Mouse (Mus musculus) megakaryocyte, adult 5-6 weeks (primary cell): Measurements from ENCODE around the gene Pi16. TPM values are rescaled to one million over a fixed set of nuclear protein-coding genes. Genes with fewer than 3 reads are reported as not detected.

ENCODE experiments used
- ATAC-seq: 2 replicates; pipeline ENCODE4 v1.8.0; 2016; ENCODE audit warnings: mild to moderate bottlenecking, inconsistent platforms; ENCODE audit not compliant: poor library complexity, severe bottlenecking
- total RNA-seq, 2 experiments: library from RNA; stranded (forward) in 1 of 2; stranded (reverse) in 1 of 2; fragments of 153-499, 151-499 nt in 1 of 2; fragments of 221-1000, 200-1000 nt in 1 of 2; gene quantifications; 2 replicates each; pipeline versions ENCODE4 v1.2.3 to v1.2.4; 2015 to 2017

Pi16 gene
- total RNA-seq, 2 experiments from 2014 or later: 32.6 to 59.2 TPM

DNA sequence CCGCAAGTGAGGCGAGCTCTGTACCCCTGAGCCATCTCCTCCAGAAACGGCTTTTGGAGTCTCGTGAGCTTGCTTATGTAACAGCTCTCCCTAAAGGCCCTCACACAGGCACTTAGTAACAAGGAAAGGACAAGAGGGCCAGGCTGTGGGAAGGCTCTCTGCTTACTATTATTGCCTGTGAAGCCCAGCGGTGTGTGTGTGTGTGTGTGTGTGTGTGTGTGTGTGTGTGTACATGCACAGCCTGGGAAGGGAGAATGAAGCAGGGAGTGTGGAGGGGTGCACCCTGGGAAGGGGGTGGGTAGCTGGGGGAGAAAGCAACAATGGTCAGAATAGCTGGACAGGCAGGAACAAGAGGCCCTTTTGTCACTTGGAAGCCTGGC lies 38.0 kb downstream of the Pi16 start:
- no peak for ATAC-seq

- no peak for ATAC-seq
These were observed 38.5 kb downstream of the Pi16 start for GRCm38 (mm10) chr17:29355841-29356478.

GRCm38 (mm10) chr17:29356479-29356856 lies 39.0 kb downstream of the Pi16 start:
- ATAC-seq: no peak

DNA sequence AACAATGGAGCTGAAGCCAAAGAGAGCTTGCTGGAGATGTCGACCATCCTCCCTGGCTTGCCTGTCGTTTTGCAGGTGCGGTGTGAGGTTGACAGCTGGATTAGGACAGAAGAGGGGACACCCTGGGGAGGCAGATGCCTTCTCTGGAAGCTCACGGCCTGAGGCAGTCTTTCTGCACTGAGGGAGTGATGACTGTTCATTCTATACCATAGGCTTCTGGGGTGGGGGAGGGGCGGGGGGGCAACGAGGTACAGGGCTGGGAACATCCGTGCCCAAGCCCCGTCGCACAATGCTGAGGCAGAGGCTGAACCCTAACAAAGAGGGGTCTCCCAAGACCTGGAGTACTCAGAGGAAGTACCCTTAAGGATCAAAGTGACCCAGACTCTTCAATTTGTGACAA lies 39.4 kb downstream of the Pi16 start:
- no peak for ATAC-seq

DNA sequence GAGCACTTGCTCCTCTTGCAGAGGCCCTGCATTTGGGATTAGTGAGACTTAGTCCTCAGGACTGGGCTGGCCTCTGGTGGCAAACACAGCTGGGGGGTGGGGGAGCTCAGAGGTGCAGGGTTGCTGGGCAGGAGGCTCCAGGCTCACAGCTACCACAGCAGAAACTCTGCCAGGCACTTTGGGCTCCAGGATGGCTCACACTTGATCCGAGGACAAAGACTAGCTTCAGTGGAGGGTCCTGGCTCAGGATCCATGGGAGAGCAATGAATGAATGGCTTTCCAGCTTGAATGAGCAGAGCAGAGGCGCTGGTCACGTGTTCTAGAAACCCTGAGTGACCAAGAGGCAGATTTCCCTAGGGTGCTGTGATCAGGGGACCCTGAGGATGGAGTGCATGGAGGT lies 41.4 kb downstream of the Pi16 start:
- no peak for ATAC-seq

DNA sequence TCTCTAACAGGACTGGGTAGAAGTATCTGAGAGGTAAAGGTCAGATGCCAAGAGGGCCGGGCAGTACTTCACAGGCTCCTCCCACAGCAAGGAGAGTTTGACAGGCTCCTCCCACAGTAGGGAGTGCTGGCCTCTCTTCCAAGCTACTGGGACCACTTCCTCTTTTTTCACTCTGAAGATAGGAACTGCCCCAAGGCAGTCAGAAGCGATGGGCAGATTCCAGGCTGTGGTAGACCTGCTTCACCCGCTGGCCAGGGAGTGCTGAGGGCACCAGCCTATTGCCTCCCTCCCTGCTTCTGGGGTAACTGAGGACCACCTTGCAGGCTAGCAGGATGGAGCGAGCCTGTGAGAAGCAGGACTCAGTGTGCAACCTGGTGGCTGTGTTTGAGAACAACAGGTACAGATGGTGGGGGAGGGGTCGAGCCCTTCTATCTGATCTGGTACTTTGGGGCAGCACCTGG lies 43.3 kb downstream of the Pi16 start, which contains the start of gene Fgd2:
Gene Fgd2 (plus strand): TSS at position 154 of the 461 bp plus-strand sequence.
- ATAC-seq: peak; percentile 93

- peak; percentile 60 for ATAC-seq
These were observed 44.7 kb downstream of the Pi16 start for GRCm38 (mm10) chr17:29361982-29362691.

- ATAC-seq: no peak
These were observed 45.6 kb downstream of the Pi16 start for GRCm38 (mm10) chr17:29363109-29363508.

DNA sequence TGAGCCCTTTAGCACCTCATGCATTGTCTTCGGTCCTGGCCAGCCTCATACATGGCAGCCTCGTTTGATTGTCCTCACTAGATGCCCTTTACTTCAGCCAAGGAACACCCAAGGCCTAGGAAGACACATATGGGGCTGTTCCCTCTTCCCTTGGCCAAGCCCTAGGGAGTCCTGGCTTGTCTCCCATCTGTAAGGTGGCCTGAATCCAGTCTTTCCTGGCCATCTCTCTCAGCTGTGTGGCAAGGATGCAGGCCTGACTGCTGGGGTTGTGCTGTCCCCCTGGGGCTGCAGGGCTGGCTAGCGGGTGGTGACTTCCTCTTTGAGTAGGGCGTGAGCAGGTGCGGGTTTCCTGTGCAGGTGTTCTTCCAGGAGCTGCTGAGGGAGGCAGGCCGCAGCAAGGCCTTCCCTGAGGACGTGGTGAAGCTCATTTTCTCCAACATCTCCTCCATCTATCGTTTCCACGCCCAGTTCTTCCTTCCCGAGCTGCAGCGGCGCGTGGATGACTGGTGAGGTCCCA lies 47.7 kb downstream of the Pi16 start:
- no peak for ATAC-seq

DNA sequence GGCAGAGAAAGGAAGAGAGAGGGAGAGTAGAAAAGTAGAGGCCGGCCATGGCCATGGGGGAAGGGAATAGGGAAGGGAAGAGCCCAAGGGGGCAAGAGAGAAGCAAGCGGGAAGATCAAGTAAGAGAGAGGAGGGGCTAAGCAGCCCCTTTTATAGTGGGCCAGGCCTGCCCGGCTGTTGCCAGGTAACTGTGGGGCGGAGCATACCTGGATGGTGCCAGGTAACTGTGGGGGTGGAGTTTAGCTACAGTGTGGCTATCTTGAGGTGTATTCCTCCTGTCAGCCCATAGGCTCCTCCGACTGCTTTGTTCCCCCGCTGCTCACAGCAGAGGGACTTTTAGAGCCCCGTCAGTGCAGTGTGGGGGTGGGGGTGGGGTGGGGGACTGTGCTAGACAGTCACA lies 51.2 kb downstream of the Pi16 start:
- ATAC-seq: no peak

DNA sequence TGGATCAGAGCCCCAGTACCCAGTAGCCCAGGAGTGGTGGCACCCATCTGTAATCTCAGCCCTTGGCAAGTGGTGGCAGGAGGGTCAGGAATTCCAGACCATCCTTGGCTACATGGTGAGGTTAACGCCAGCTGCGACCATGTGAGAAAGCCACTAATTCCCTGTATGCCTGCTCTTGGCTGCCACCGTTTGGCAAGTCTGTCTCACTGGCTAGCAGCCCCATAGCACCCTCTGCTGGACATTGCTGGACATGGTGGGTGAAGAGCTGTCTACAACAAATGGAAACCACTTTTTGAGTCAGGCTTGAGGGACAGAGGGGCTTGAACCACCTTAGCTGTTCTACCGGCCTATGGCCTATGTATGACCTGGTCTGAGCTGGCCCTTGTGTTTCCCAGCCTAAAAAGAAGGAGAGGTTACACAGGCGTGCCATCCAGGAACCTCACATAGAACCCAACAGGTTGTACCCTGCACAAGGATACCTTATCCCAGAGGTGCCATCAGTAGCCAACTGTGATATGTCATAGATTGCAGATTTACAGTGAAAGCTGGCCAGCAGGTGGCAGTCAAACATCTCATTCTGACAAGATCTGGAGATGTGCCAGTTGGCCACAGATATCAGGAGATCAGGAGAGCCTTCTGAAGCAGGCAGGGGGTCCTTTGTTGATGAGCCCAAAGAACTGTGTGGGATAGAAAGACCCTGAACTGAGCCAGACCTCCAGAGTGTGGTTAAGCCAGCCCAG lies 53.7 kb downstream of the Pi16 start:
- ATAC-seq: peak; percentile 98

- ATAC-seq: no peak
These were observed 58.4 kb downstream of the Pi16 start for GRCm38 (mm10) chr17:29375871-29376270.

DNA sequence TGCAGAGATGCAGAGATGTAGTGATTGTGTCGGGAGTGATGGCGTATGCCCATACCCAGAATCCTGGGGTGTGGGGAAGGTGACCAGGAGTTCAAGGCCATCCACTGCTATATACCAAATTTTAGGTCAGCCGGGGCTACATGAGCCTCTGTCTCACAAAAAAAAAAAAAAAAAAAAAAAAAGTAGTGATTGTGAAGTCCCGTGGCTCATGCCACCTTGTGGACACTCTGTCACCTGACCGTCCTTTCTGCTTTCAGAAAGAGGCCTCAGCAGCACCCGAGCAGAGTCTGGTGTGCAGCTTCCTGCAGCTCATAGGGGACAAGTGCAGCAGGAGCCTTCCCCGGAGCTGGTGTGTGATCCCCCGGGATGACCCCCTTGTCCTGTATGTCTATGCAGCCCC lies 60.6 kb downstream of the Pi16 start:
- no peak for ATAC-seq

Other genes starting within 250 kb of the Pi16 start
- gene Cdkn1a, start 226.7 kb upstream of the Pi16 start, total RNA-seq (2015): 19.9 and 22.6 TPM in 2 replicates
- gene Cdkn1a, start 226.7 kb upstream of the Pi16 start, total RNA-seq (2017): 3.7 and 5.8 TPM in 2 replicates
- 52.2 and 62.4 TPM in 2 replicates for gene Rab44, start 203.5 kb upstream of the Pi16 start, total RNA-seq (2015)
- 104 and 105 TPM in 2 replicates for gene Rab44, start 203.5 kb upstream of the Pi16 start, total RNA-seq (2017)
- gene Cpne5, start 79.5 kb upstream of the Pi16 start, total RNA-seq (2015): 0.25 TPM in 1 of 2 replicates, not detected in the other
- gene Cpne5, start 79.5 kb upstream of the Pi16 start, total RNA-seq (2017): not detected in 2 replicates
- 37.5 and 39.4 TPM in 2 replicates for gene Ppil1, start 53.5 kb upstream of the Pi16 start, total RNA-seq (2015)
- gene Ppil1, start 53.5 kb upstream of the Pi16 start, total RNA-seq (2017): 53.6 and 57.3 TPM in 2 replicates
- gene BC004004, start 48.9 kb upstream of the Pi16 start, total RNA-seq (2015): 65.8 and 70.1 TPM in 2 replicates
- 81.0 and 89.2 TPM in 2 replicates for gene BC004004, start 48.9 kb upstream of the Pi16 start, total RNA-seq (2017)
- gene Mtch1, start 30.3 kb downstream of the Pi16 start, total RNA-seq (2015): 111 and 128 TPM in 2 replicates
- gene Mtch1, start 30.3 kb downstream of the Pi16 start, total RNA-seq (2017): 84.1 and 107 TPM in 2 replicates
- 44.8 and 47.7 TPM in 2 replicates for gene Fgd2, start 43.2 kb downstream of the Pi16 start, total RNA-seq (2015)
- gene Fgd2, start 43.2 kb downstream of the Pi16 start, total RNA-seq (2017): 45.5 and 48.0 TPM in 2 replicates
- 65.2 and 66.9 TPM in 2 replicates for gene Pim1, start 173.1 kb downstream of the Pi16 start, total RNA-seq (2015)
- gene Pim1, start 173.1 kb downstream of the Pi16 start, total RNA-seq (2017): 155 and 168 TPM in 2 replicates
- not detected in 2 replicates for gene Gm17657, start 232.0 kb downstream of the Pi16 start, total RNA-seq (2015)
- gene Gm17657, start 232.0 kb downstream of the Pi16 start, total RNA-seq (2017): not detected in 2 replicates
- 11.3 and 11.5 TPM in 2 replicates for gene Tbc1d22b, start 232.1 kb downstream of the Pi16 start, total RNA-seq (2015)
- 4.9 and 6.8 TPM in 2 replicates for gene Tbc1d22b, start 232.1 kb downstream of the Pi16 start, total RNA-seq (2017)
- gene Tmem217, start 234.7 kb downstream of the Pi16 start, total RNA-seq (2015): not detected in 2 replicates
- 0.18 and 0.65 TPM in 2 replicates for gene Tmem217, start 234.7 kb downstream of the Pi16 start, total RNA-seq (2017)